Mouse (Mus musculus): ENCODE measurements around the gene Kdm2b.

DNA sequence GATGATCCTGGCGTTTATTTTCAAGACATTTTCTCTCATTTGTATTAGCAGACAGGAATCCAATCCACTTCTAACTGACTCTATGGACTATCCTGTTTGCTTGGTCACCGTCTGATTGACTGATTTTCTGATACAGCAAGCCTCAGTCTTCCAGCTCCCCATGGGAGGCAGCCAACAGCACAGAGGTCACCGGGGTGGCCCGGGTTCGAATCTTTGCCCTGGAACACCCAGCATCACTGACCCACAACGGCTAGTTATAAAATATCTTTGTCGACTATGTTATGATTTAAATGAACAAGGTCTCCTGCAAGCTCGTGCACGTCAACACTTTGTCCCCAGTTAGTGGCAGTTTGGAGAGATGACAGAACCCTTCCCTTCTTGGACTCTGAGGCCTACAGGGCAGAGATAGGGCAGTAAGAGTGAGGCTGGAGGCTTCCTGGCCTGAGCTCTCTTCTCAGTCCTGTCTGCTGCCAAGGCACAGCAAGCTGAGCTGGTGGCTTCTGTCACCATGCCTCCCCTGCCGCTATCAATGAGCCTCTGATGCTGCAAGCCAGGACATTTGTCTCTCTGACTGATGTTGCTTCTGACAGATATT lies 65.7 kb downstream of the Kdm2b start:
- TF ChIP-seq CTCF (IDR thresholded peaks at IDR 0.05; ENCODE audit: extremely low read depth, insufficient read depth, insufficient read length, insufficient replicate concordance) (no peak), POLR2A (IDR thresholded peaks at IDR 0.05; ENCODE audit: low read depth, low read length) (no peak)

Measured in spleen, adult 2 months (tissue).